Mouse (Mus musculus) brain, adult 10 weeks (tissue): ENCODE data around the gene Sri. TPM values are rescaled to one million over a fixed set of nuclear protein-coding genes. Genes with fewer than 3 reads are reported as not detected.

Source experiments
- polyA plus RNA-seq: library from polyadenylated mRNA; stranded (reverse); fragments of 350-450 nt; fragmentation: Illumina TruSeq; extraction: RNeasy Lipid Tissue Mini Kit (QIAGEN cat#74804); gene quantifications from one replicate; pipeline ENCODE4 v1.2.3, GENCODE M21; 2015; ENCODE audit warnings: low read depth, low replicate concordance

Sri gene
- 105 TPM for polyA plus RNA-seq

GRCm38 (mm10) chr5:8045855-8046254 lies at the start of gene Sri:
Sri (plus strand) TSS chr5:8046078.

Other genes starting within 250 kb of the Sri start
- gene Steap4, start 85.6 kb upstream of the Sri start, polyA plus RNA-seq = 0.71 TPM